Mouse (Mus musculus) right cerebral cortex, postnatal 36 days (tissue): ENCODE measurements around the gene Gm47841.
A peak's percentile ranks its signal among the peaks of the same experiment; 100 is the strongest.

Experiments
- DNase-seq, 2 experiments: peaks; one replicate each; pipeline ENCODE4 v3.0.0; 2022; ENCODE audit warnings: low spot score in 2 of 2, mixed read lengths in 1 of 2

Gm47841 gene

GRCm38 (mm10) chr15:101074067-101074466 is 26.9 kb upstream of the Gm47841 start:
- DNase-seq: no peak

GRCm38 (mm10) chr15:101072736-101073135 is 25.5 kb upstream of the Gm47841 start:
- no peak for DNase-seq

GRCm38 (mm10) chr15:101070762-101071161 is 23.6 kb upstream of the Gm47841 start:
- DNase-seq: no peak

- DNase-seq: no peak
These were observed 22.5 kb upstream of the Gm47841 start for GRCm38 (mm10) chr15:101069641-101070190.

- no peak for DNase-seq
These were observed 21.5 kb upstream of the Gm47841 start for GRCm38 (mm10) chr15:101068671-101069070.

- DNase-seq: no peak
These were observed 20.8 kb upstream of the Gm47841 start for GRCm38 (mm10) chr15:101068029-101068428.

GRCm38 (mm10) chr15:101066920-101067696 is 19.9 kb upstream of the Gm47841 start:
- no peak for DNase-seq

GRCm38 (mm10) chr15:101066364-101066847 is 19.2 kb upstream of the Gm47841 start:
- DNase-seq: no peak

- no peak for DNase-seq
These were observed 17.9 kb upstream of the Gm47841 start for GRCm38 (mm10) chr15:101065069-101065468.

- DNase-seq: no peak
These were observed 13.2 kb upstream of the Gm47841 start for GRCm38 (mm10) chr15:101060280-101060852.

- DNase-seq: no peak
These were observed 12.5 kb upstream of the Gm47841 start for GRCm38 (mm10) chr15:101059570-101060279.

- peak; percentile 31 to 39 for DNase-seq
These were observed 9.0 kb upstream of the Gm47841 start for GRCm38 (mm10) chr15:101056225-101056624.

GRCm38 (mm10) chr15:101054541-101054940 is 7.3 kb upstream of the Gm47841 start:
- DNase-seq: no peak

- no peak for DNase-seq
These were observed 6.7 kb upstream of the Gm47841 start for GRCm38 (mm10) chr15:101053832-101054459.

GRCm38 (mm10) chr15:101052560-101053501 is 5.6 kb upstream of the Gm47841 start:
- no peak for DNase-seq

GRCm38 (mm10) chr15:101051869-101052268 is 4.7 kb upstream of the Gm47841 start:
- no peak for DNase-seq

GRCm38 (mm10) chr15:101048338-101048896 is 1.2 kb upstream of the Gm47841 start:
- DNase-seq: no peak

GRCm38 (mm10) chr15:101046527-101047193 is 537 bp downstream of the Gm47841 start:
- peak; percentile 47 to 51 for DNase-seq

- DNase-seq: no peak
These were observed 1.1 kb downstream of the Gm47841 start for GRCm38 (mm10) chr15:101046039-101046526.

GRCm38 (mm10) chr15:101044531-101044930 is 2.7 kb downstream of the Gm47841 start:
- no peak for DNase-seq
